Mouse (Mus musculus): ENCODE results near the gene Tesmin. TPM values are rescaled to one million over a fixed set of nuclear protein-coding genes. Genes with fewer than 3 reads are reported as not detected.

The Tesmin gene
- polyA plus RNA-seq, 1 experiment, result 0.02 TPM

DNA sequence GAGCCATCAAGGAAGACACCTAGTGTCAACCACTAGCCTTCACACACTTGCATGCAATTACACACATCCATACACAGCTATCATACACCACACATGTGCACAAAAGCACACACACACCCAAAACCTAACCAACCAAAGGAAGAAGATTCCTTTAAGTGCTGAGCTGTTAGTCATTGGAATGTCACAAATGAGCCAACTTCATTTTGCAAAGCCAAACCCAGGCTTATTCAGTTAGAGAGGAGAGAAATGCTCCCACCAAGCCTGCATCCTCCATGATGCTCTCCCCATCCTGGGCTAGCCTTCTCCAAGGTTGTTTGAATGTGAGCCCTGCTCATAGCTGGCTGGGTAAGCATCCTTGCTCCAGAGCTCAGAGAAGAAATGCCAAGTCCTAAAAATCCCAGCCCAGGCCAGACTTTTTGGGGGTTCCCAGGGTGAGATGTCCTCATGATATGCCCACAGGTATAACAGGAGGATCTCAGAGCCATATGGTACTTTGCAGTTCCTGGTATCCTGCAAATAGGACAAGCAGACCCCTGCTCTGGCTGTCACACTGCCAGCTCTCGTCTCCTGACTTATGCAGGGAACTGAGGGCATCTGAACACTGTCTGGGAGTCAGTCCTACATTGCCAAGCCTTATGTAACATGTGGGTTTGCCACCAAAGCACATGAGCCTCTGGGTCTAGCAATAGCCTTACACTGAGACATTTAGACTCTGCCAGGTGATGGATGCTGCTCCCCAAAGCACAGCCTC, 17.0 kb downstream of the Tesmin start:
- no peaks in the 10 kb centered on the region for H3K9me3 ChIP-seq (ENCODE audit: control insufficient read depth, low read length)
- no peak for TF ChIP-seq GATA1 (IDR thresholded peaks at IDR 0.05; ENCODE audit: low read length)
- no peak for TF ChIP-seq TAL1 (IDR thresholded peaks at IDR 0.05; ENCODE audit: low read length)

DNA sequence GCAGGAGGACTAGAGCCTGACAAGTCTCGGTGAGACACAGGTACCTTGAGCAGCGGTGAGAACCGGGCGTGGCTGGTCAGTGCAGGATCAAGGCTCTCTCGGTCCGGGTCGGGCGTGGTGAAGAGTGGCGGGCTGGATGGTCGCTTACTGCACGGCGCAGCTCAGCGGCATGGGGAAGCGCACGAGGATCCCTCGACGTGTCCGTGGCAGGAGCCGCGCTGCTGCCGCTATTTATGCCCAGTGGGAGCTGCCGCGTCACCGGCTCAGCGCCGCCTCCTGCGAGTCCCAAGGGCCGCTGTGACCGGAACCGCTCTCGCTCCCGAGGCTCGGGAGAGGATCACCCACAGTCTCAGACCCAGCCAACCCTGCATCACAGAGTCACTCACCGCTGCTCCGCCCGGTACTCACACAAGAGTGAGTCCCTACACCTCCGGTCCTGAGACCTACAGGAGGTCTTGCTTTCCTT, 25.6 kb downstream of the Tesmin start, which contains the start of gene Gal:
Gal (minus strand) TSS at position 277 of the 466 bp plus-strand sequence.
- no peak for TF ChIP-seq TAL1 (IDR thresholded peaks at IDR 0.05; ENCODE audit: low read length)
- no peak for TF ChIP-seq GATA1 (IDR thresholded peaks at IDR 0.05; ENCODE audit: low read length)
- Histone ChIP-seq H3K36me3 (ENCODE audit: control insufficient read depth) (no peaks in the 10 kb centered on the region), H3K4me3 (replicated peaks) (no peak within 1 kb of the TSS), H3K4me1 (ENCODE audit: control insufficient read depth) (no peaks in the 10 kb centered on the region), H3K27me3 (ENCODE audit: control insufficient read depth) (peaks cover 47% of the 10 kb centered on the region), H3K9me3 (ENCODE audit: control insufficient read depth, low read length) (no peaks in the 10 kb centered on the region)

More for the DNA sequence above, 17.0 kb downstream of the Tesmin start:
- H3K36me3 ChIP-seq (ENCODE audit: control insufficient read depth), result no peaks in the 10 kb centered on the region
- no peaks in the 10 kb centered on the region for H3K27me3 ChIP-seq (ENCODE audit: control insufficient read depth)
- no peak overlapping the region for H3K4me3 ChIP-seq (replicated peaks)
- no peaks in the 10 kb centered on the region for H3K4me1 ChIP-seq (ENCODE audit: control insufficient read depth)

DNA sequence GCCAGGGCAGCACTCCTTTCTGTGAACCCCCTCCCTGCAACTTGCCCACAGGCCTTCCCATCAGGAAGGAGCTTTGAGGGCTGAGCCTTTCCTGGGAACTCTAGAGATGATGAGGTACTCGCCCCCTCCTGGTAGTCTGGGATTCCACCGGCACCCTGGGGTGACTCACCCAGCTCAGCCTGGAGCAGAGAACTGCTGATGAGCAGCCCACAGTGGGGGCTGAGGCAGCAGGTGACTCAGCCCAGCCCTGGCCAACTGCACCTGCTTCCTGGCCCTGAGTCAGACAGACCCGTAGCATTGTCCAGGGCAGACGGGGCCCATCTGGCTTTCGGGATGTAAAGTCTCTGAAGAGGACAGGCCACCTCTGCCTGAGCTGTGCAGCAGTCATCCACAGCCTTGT, 30.6 kb downstream of the Tesmin start:
- Histone ChIP-seq H3K4me1 (ENCODE audit: control insufficient read depth) (no peaks in the 10 kb centered on the region), H3K27me3 (ENCODE audit: control insufficient read depth) (peaks cover 17% of the 10 kb centered on the region), H3K9me3 (ENCODE audit: control insufficient read depth, low read length) (no peaks in the 10 kb centered on the region), H3K4me3 (replicated peaks) (no peak overlapping the region), H3K36me3 (ENCODE audit: control insufficient read depth) (no peaks in the 10 kb centered on the region)
- no peak for TF ChIP-seq GATA1 (IDR thresholded peaks at IDR 0.05; ENCODE audit: low read length)
- no peak for TF ChIP-seq TAL1 (IDR thresholded peaks at IDR 0.05; ENCODE audit: low read length)

DNA sequence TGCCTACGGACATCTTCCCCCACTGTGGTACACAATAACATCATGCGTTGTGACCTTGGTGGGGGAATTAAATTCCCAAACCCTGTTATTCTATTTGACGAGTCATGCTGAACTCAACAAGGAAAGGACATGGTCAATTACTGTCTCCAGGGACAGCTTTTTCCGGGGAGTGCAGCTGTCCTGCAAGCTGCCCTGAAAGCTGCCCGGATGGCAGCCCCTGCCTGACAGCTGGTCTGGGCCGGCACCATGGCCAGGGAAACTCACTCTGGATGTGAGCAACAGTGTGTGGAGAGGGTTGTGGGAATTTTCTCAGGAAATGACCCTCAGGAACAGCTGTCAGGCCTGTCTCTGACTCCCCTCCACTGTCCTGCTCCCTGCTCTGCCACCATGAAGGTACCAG, 33.8 kb downstream of the Tesmin start:
- no peak for TF ChIP-seq TAL1 (IDR thresholded peaks at IDR 0.05; ENCODE audit: low read length)
- no peak for TF ChIP-seq GATA1 (IDR thresholded peaks at IDR 0.05; ENCODE audit: low read length)
- H3K4me1 ChIP-seq (ENCODE audit: control insufficient read depth), result no peaks in the 10 kb centered on the region
- H3K9me3 ChIP-seq (ENCODE audit: control insufficient read depth, low read length), result no peaks in the 10 kb centered on the region
- H3K4me3 ChIP-seq (replicated peaks), result no peak overlapping the region
- H3K36me3 ChIP-seq (ENCODE audit: control insufficient read depth), result no peaks in the 10 kb centered on the region
- H3K27me3 ChIP-seq (ENCODE audit: control insufficient read depth), result no peaks in the 10 kb centered on the region

DNA sequence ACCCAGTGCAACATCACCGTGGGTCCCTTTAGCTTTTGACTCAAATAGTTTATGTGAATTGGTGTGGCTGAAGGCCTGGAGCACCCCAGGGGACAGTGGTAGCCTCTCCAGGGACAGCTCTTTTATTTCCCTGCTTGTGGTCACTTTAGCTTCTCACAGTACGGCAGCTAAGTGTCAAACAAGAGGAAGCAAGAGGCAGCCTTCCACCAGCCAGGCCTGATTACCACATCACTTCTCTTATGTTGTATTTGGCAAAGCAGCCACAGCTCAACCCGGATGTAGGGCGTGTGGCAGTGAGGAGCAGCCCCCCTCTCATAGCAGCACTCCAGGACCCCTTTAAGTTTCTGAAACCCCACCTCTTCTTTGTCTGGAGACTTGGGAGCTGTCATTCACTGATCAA, 34.3 kb downstream of the Tesmin start:
- H3K4me3 ChIP-seq (replicated peaks), result no peak overlapping the region
- no peaks in the 10 kb centered on the region for H3K4me1 ChIP-seq (ENCODE audit: control insufficient read depth)
- H3K27me3 ChIP-seq (ENCODE audit: control insufficient read depth), result no peaks in the 10 kb centered on the region
- no peaks in the 10 kb centered on the region for H3K36me3 ChIP-seq (ENCODE audit: control insufficient read depth)
- H3K9me3 ChIP-seq (ENCODE audit: control insufficient read depth, low read length), result no peaks in the 10 kb centered on the region
- no peak for TF ChIP-seq GATA1 (IDR thresholded peaks at IDR 0.05; ENCODE audit: low read length)
- TF ChIP-seq TAL1 (IDR thresholded peaks at IDR 0.05; ENCODE audit: low read length), result no peak

DNA sequence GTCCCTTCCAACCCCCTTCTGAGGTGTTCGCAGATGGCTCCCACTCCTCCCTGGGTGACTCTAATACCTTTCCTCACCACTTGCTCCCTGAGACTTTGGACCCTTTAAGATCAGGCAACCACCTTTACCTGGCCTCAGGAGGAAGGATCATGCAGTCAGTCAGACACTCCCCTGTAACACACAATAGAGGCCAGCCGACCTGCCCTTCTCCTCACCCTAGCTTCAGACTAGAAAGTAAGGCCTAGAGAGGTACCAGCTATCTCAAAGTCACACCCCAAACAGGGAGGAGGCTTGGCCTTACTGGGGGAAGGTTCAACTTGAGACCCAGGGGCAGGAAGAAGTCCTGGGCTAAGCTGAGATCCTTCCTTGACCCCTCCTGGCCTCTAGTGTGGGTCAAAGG, 35.6 kb downstream of the Tesmin start:
- Histone ChIP-seq H3K4me3 (replicated peaks) (no peak overlapping the region), H3K36me3 (ENCODE audit: control insufficient read depth) (no peaks in the 10 kb centered on the region), H3K9me3 (ENCODE audit: control insufficient read depth, low read length) (no peaks in the 10 kb centered on the region), H3K4me1 (ENCODE audit: control insufficient read depth) (no peaks in the 10 kb centered on the region), H3K27me3 (ENCODE audit: control insufficient read depth) (no peaks in the 10 kb centered on the region)
- TF ChIP-seq TAL1 (IDR thresholded peaks at IDR 0.05; ENCODE audit: low read length) (no peak), GATA1 (IDR thresholded peaks at IDR 0.05; ENCODE audit: low read length) (no peak)

DNA sequence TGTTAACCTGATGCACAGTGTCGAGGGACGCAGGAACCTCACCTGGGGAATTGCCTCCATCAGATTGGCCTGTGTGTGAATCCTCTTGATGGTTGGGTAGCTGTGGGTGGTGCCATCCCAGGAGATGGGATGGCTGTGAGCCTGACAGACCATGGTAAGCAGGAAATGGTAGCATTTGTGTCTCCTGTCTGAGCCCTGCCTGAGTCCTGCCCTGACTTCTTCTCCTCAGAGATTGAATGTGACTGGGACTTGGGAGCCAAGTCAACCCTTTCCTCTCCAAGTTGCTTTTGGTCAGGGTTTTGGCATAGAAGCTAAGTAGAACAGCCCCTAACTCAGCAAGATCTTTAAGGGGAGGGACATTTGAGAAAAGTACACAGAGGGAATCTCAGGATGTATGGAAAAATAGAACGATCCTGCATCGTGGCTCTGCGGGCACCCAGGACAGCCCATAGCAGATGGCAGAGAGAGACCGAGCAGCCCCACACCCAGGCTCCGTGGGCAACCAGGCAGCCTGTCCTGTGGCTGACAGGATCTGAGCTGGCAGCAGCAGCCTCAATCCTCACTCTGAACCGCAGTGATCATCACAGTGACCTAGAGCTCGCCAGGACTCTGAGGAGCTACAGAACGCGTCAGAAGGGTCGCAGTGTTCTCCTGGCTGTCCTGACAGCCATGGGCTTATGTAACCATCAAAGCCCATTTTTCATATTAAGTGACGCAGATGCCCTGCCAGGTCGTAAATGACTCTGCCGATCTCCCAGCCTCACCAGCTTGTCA, 39.6 kb downstream of the Tesmin start:
- Histone ChIP-seq H3K36me3 (ENCODE audit: control insufficient read depth) (no peaks in the 10 kb centered on the region), H3K9me3 (ENCODE audit: control insufficient read depth, low read length) (no peaks in the 10 kb centered on the region), H3K27me3 (ENCODE audit: control insufficient read depth) (no peaks in the 10 kb centered on the region), H3K4me1 (ENCODE audit: control insufficient read depth) (no peaks in the 10 kb centered on the region), H3K4me3 (replicated peaks) (no peak overlapping the region)
- no peak for TF ChIP-seq GATA1 (IDR thresholded peaks at IDR 0.05; ENCODE audit: low read length)
- TF ChIP-seq TAL1 (IDR thresholded peaks at IDR 0.05; ENCODE audit: low read length), result no peak

DNA sequence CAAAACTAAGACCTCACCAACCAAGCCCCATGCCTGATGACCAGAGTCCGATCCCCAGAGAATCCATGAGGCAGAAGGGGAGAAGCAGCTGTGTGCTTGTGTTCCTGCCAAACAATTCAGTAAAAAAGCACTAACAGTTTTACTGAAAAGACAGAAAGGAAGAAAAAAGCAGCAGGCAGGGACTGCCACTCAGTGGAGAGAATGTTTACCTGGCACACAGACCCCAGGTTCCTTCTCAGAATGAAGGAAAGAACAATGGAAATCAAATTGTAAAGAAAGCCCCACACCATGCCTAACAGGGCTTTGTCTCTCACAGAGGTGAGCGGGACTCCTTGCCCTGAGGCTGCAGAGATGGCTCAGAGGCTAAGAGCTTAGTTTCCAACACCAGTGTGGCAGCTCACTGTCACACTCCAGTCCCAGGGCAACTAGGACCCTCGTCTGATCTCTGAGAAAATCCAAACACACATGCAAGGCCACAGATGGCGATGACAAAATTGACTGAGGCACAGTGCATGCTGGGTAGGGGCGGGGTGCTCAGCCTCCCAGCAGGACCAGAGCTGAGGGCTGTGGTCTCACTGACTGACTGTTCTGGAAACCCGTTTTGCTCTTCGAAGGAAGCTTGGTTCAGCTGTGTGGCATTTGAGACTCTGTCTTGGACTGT, 40.6 kb downstream of the Tesmin start:
- H3K36me3 ChIP-seq (ENCODE audit: control insufficient read depth), result no peaks in the 10 kb centered on the region
- H3K4me1 ChIP-seq (ENCODE audit: control insufficient read depth), result no peaks in the 10 kb centered on the region
- H3K9me3 ChIP-seq (ENCODE audit: control insufficient read depth, low read length), result no peaks in the 10 kb centered on the region
- H3K27me3 ChIP-seq (ENCODE audit: control insufficient read depth), result no peaks in the 10 kb centered on the region
- TF ChIP-seq GATA1 (IDR thresholded peaks at IDR 0.05; ENCODE audit: low read length), result no peak
- no peak for TF ChIP-seq TAL1 (IDR thresholded peaks at IDR 0.05; ENCODE audit: low read length)
- H3K4me3 ChIP-seq (replicated peaks), result no peak overlapping the region

DNA sequence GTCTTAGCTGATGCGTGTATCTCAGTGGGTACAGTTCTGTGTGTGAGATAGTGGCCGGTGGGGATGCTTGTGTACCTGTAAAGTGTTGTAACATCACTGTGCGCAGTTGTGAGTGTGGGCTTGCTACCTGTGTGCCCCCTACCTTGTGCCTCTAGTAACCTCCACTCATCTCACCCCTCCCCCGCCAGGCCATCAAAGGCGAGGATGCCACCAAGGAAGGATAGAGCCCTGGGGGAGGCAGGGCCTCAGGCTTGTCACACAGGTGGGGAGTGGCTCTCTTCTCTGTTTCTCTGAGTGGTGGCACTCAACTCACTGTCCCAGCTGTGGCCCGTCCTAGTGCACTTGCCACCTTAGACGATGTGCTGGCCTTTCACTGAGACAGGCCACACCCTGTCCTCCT, 42.4 kb downstream of the Tesmin start:
- Histone ChIP-seq H3K9me3 (ENCODE audit: control insufficient read depth, low read length) (no peaks in the 10 kb centered on the region), H3K36me3 (ENCODE audit: control insufficient read depth) (no peaks in the 10 kb centered on the region), H3K27me3 (ENCODE audit: control insufficient read depth) (no peaks in the 10 kb centered on the region), H3K4me3 (replicated peaks) (no peak overlapping the region), H3K4me1 (ENCODE audit: control insufficient read depth) (no peaks in the 10 kb centered on the region; the same call in 1 of the 2 replicates)
- no peak for TF ChIP-seq GATA1 (IDR thresholded peaks at IDR 0.05; ENCODE audit: low read length)
- no peak for TF ChIP-seq TAL1 (IDR thresholded peaks at IDR 0.05; ENCODE audit: low read length)

Measured in erythroblast, embryonic 14.5 days (primary cell).